Mouse (Mus musculus): Measurements from ENCODE around the gene Nxnl1. TPM values are rescaled to one million over a fixed set of nuclear protein-coding genes. Genes with fewer than 3 reads are reported as not detected.
"Not testable (repeated sequence)": the region's sequence is repeated elsewhere in the genome, so short reads cannot be mapped to it uniquely, and the experiment has no call there.

The Nxnl1 gene
- polyA plus RNA-seq, 1 experiment from 2014 or later, result 0.18 TPM

- WGBS, result 60% methylated on average over 5 of the region's 5 CpGs
- no peak overlapping the region for H3K9ac ChIP-seq (ENCODE audit: low read length)
- H3K4me1 ChIP-seq (ENCODE audit: control insufficient read depth, insufficient read depth, low read length), result 0 out of 2 replicates have a peak, but pooled peaks cover 5% of the 10 kb centered on the region
- H3K27me3 ChIP-seq (ENCODE audit: control insufficient read depth, insufficient read depth, low read length), result no peaks in the 10 kb centered on the region
- no peak overlapping the region for H3K27ac ChIP-seq (ENCODE audit: low read length)
- no peaks in the 10 kb centered on the region for H3K9me3 ChIP-seq (replicated peaks; ENCODE audit: control insufficient read depth, low read length)
- peak overlapping the region; percentile 73 for H3K4me2 ChIP-seq (ENCODE audit: low read depth, low read length)
- ATAC-seq (replicated peaks; ENCODE audit: extremely low read depth, insufficient read depth, low FRiP score), result 0 out of 2 replicates have a peak, but pooled peaks have one; percentile 23
- H3K36me3 ChIP-seq (ENCODE audit: control insufficient read depth, insufficient read depth), result no peaks in the 10 kb centered on the region
- peak overlapping the region; percentile 64; the same call in 1 of the 2 replicates for H3K4me3 ChIP-seq (ENCODE audit: low read length)
These were observed 30.7 kb downstream of the Nxnl1 start for GRCm38 (mm10) chr8:71535663-71536062.

GRCm38 (mm10) chr8:71534263-71534810, 32.1 kb downstream of the Nxnl1 start:
- H3K36me3 ChIP-seq (ENCODE audit: control insufficient read depth, insufficient read depth), result no peaks in the 10 kb centered on the region
- no peak overlapping the region for H3K4me3 ChIP-seq (ENCODE audit: low read length)
- 0 out of 2 replicates have a peak, but pooled peaks cover 5% of the 10 kb centered on the region for H3K4me1 ChIP-seq (ENCODE audit: control insufficient read depth, insufficient read depth, low read length)
- H3K9me3 ChIP-seq (replicated peaks; ENCODE audit: control insufficient read depth, low read length), result no peaks in the 10 kb centered on the region
- ATAC-seq (replicated peaks; ENCODE audit: extremely low read depth, insufficient read depth, low FRiP score), result no peak
- H3K9ac ChIP-seq (ENCODE audit: low read length), result no peak overlapping the region
- H3K27ac ChIP-seq (ENCODE audit: low read length), result no peak overlapping the region
- H3K4me2 ChIP-seq (ENCODE audit: low read depth, low read length), result no peak overlapping the region
- H3K27me3 ChIP-seq (ENCODE audit: control insufficient read depth, insufficient read depth, low read length), result no peaks in the 10 kb centered on the region
- 42% methylated on average over 3 of the region's 3 CpGs for WGBS

GRCm38 (mm10) chr8:71530735-71531467, 35.5 kb downstream of the Nxnl1 start:
- H3K27me3 ChIP-seq (ENCODE audit: control insufficient read depth, insufficient read depth, low read length); H3K27ac ChIP-seq (ENCODE audit: low read length); H3K9ac ChIP-seq (ENCODE audit: low read length); H3K4me3 ChIP-seq (ENCODE audit: low read length); H3K9me3 ChIP-seq (replicated peaks; ENCODE audit: control insufficient read depth, low read length); H3K4me2 ChIP-seq (ENCODE audit: low read depth, low read length); H3K36me3 ChIP-seq (ENCODE audit: control insufficient read depth, insufficient read depth); ATAC-seq (replicated peaks; ENCODE audit: extremely low read depth, insufficient read depth, low FRiP score): not testable (repeated sequence)
- H3K4me1 ChIP-seq (ENCODE audit: control insufficient read depth, insufficient read depth, low read length), result peaks cover 23% of the 10 kb centered on the region
- WGBS, result 72% methylated on average over 5 of the region's 12 CpGs

GRCm38 (mm10) chr8:71528362-71529073, 37.9 kb downstream of the Nxnl1 start:
- Histone ChIP-seq H3K9me3 (replicated peaks; ENCODE audit: control insufficient read depth, low read length) (no peaks in the 10 kb centered on the region), H3K27me3 (ENCODE audit: control insufficient read depth, insufficient read depth, low read length) (peaks cover 3% of the 10 kb centered on the region), H3K9ac (ENCODE audit: low read length) (no peak overlapping the region), H3K27ac (ENCODE audit: low read length) (peak overlapping the region; percentile 94), H3K4me1 (ENCODE audit: control insufficient read depth, insufficient read depth, low read length) (peaks cover 27% of the 10 kb centered on the region), H3K4me3 (ENCODE audit: low read length) (no peak overlapping the region), H3K4me2 (ENCODE audit: low read depth, low read length) (no peak overlapping the region), H3K36me3 (ENCODE audit: control insufficient read depth, insufficient read depth) (no peaks in the 10 kb centered on the region)
- 61% methylated on average over 11 of the region's 11 CpGs for WGBS
- peak; percentile 65; the same call in 1 of the 2 replicates for ATAC-seq (replicated peaks; ENCODE audit: extremely low read depth, insufficient read depth, low FRiP score)

GRCm38 (mm10) chr8:71527162-71527870, 39.1 kb downstream of the Nxnl1 start:
- H3K27me3 ChIP-seq (ENCODE audit: control insufficient read depth, insufficient read depth, low read length), result peaks cover 3% of the 10 kb centered on the region
- no peak overlapping the region for H3K4me3 ChIP-seq (ENCODE audit: low read length)
- no peak overlapping the region; the same call in 1 of the 2 replicates for H3K4me2 ChIP-seq (ENCODE audit: low read depth, low read length)
- H3K27ac ChIP-seq (ENCODE audit: low read length), result peak overlapping the region; percentile 94
- H3K36me3 ChIP-seq (ENCODE audit: control insufficient read depth, insufficient read depth), result no peaks in the 10 kb centered on the region
- no peak overlapping the region for H3K9ac ChIP-seq (ENCODE audit: low read length)
- H3K4me1 ChIP-seq (ENCODE audit: control insufficient read depth, insufficient read depth, low read length), result peaks cover 27% of the 10 kb centered on the region
- peak; percentile 29; the same call in 1 of the 2 replicates for ATAC-seq (replicated peaks; ENCODE audit: extremely low read depth, insufficient read depth, low FRiP score)
- 43% methylated on average over 3 of the region's 3 CpGs for WGBS
- no peaks in the 10 kb centered on the region for H3K9me3 ChIP-seq (replicated peaks; ENCODE audit: control insufficient read depth, low read length)

GRCm38 (mm10) chr8:71526272-71526671, 40.1 kb downstream of the Nxnl1 start:
- WGBS, result 14% methylated on average over 6 of the region's 6 CpGs
- Histone ChIP-seq H3K27ac (ENCODE audit: low read length) (peak overlapping the region; percentile 94), H3K36me3 (ENCODE audit: control insufficient read depth, insufficient read depth) (no peaks in the 10 kb centered on the region), H3K4me2 (ENCODE audit: low read depth, low read length) (no peak overlapping the region), H3K4me1 (ENCODE audit: control insufficient read depth, insufficient read depth, low read length) (peaks cover 27% of the 10 kb centered on the region), H3K27me3 (ENCODE audit: control insufficient read depth, insufficient read depth, low read length) (peaks cover 3% of the 10 kb centered on the region), H3K9me3 (replicated peaks; ENCODE audit: control insufficient read depth, low read length) (no peaks in the 10 kb centered on the region), H3K9ac (ENCODE audit: low read length) (no peak overlapping the region), H3K4me3 (ENCODE audit: low read length) (no peak overlapping the region)
- ATAC-seq (replicated peaks; ENCODE audit: extremely low read depth, insufficient read depth, low FRiP score), result peak; percentile 34; the same call in 1 of the 2 replicates

GRCm38 (mm10) chr8:71525226-71526050, 41.0 kb downstream of the Nxnl1 start, which contains the start of gene Ccdc194:
TSS of gene Ccdc194 (minus strand) at chr8:71525711.
- Histone ChIP-seq H3K9ac (ENCODE audit: low read length) (peak within 1 kb of the TSS; percentile 60), H3K4me2 (ENCODE audit: low read depth, low read length) (peak within 1 kb of the TSS; percentile 49), H3K9me3 (replicated peaks; ENCODE audit: control insufficient read depth, low read length) (no peaks in the 10 kb centered on the region), H3K4me3 (ENCODE audit: low read length) (peak within 1 kb of the TSS; percentile 26), H3K36me3 (ENCODE audit: control insufficient read depth, insufficient read depth) (no peaks in the 10 kb centered on the region), H3K27me3 (ENCODE audit: control insufficient read depth, insufficient read depth, low read length) (peaks cover 3% of the 10 kb centered on the region), H3K4me1 (ENCODE audit: control insufficient read depth, insufficient read depth, low read length) (peaks cover 27% of the 10 kb centered on the region), H3K27ac (ENCODE audit: low read length) (peak within 1 kb of the TSS; percentile 94)
- WGBS, result 18% methylated on average over 46 of the region's 46 CpGs
- no peak for ATAC-seq (replicated peaks; ENCODE audit: extremely low read depth, insufficient read depth, low FRiP score)

- H3K4me1 ChIP-seq (ENCODE audit: control insufficient read depth, insufficient read depth, low read length), result peaks cover 10% of the 10 kb centered on the region
- H3K4me3 ChIP-seq (ENCODE audit: low read length), result 0 out of 2 replicates have a peak overlapping the region, but pooled peaks have one; percentile 4
- H3K4me2 ChIP-seq (ENCODE audit: low read depth, low read length), result peak overlapping the region; percentile 43
- H3K9me3 ChIP-seq (replicated peaks; ENCODE audit: control insufficient read depth, low read length), result no peaks in the 10 kb centered on the region
- WGBS, result 2% methylated on average over 17 of the region's 17 CpGs
- peak overlapping the region; percentile 42; the same call in 1 of the 2 replicates for H3K9ac ChIP-seq (ENCODE audit: low read length)
- H3K27me3 ChIP-seq (ENCODE audit: control insufficient read depth, insufficient read depth, low read length), result peaks cover 3% of the 10 kb centered on the region
- no peaks in the 10 kb centered on the region for H3K36me3 ChIP-seq (ENCODE audit: control insufficient read depth, insufficient read depth)
- H3K27ac ChIP-seq (ENCODE audit: low read length), result no peak overlapping the region
- ATAC-seq (replicated peaks; ENCODE audit: extremely low read depth, insufficient read depth, low FRiP score), result peak; percentile 82
These were observed 44.8 kb downstream of the Nxnl1 start for GRCm38 (mm10) chr8:71521634-71522033.

All from heart, embryonic 16.5 days (tissue).